Mouse (Mus musculus) megakaryocyte, adult 5-6 weeks (primary cell): Measurements from ENCODE around the gene Ppm1n. TPM values are rescaled to one million over a fixed set of nuclear protein-coding genes. Genes with fewer than 3 reads are reported as not detected.

Experiments
- ATAC-seq: 2 replicates; pipeline ENCODE4 v1.8.0; 2016; ENCODE audit warnings: mild to moderate bottlenecking, inconsistent platforms; ENCODE audit not compliant: poor library complexity, severe bottlenecking
- total RNA-seq, 2 experiments: library from RNA; stranded (forward) in 1 of 2; stranded (reverse) in 1 of 2; fragments of 153-499, 151-499 nt in 1 of 2; fragments of 221-1000, 200-1000 nt in 1 of 2; gene quantifications; 2 replicates each; pipeline versions ENCODE4 v1.2.3 to v1.2.4; 2015 to 2017

Gene Ppm1n
- total RNA-seq, 2 experiments from 2014 or later = not detected

GRCm38 (mm10) chr7:19290969-19291596 lies 11.2 kb upstream of the Ppm1n start:
- no peak for ATAC-seq

GRCm38 (mm10) chr7:19284763-19285162 lies 4.9 kb upstream of the Ppm1n start:
- ATAC-seq = peak; percentile 47; the same call in 1 of the 2 replicates

- no peak for ATAC-seq
Measured at GRCm38 (mm10) chr7:19283406-19283804, 3.5 kb upstream of the Ppm1n start.

DNA sequence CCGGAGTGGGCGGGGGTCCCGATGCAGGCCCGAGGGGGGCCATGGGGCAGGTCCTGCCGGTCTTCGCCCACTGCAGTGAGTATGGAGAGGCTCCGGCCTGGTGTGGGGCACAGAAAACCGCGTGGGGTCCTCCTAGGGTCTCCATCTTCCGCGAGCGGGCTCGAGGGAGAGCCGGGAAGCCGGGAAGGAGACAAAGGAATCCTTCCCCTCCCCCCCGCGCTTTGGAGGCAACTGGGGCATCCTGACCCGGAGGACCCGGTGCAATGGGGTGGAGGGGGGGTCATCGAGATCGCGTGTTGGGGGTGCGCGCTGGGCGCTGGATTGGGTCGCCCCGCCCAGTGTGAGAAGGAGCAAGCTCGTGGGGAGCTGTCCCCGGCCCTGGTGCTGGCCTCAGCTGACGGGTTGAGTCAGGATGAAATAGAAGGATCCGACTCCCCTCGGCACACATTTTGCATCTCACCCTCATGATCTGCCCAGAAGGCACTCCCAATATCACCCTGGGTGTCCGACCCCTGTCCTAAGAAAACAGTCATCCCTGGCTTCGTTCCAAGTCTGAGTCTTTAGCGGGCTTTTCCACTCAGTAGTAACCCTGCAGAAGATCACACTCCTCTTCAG lies 3.0 kb upstream of the Ppm1n start:
- ATAC-seq = peak; percentile 31; the same call in 1 of the 2 replicates

DNA sequence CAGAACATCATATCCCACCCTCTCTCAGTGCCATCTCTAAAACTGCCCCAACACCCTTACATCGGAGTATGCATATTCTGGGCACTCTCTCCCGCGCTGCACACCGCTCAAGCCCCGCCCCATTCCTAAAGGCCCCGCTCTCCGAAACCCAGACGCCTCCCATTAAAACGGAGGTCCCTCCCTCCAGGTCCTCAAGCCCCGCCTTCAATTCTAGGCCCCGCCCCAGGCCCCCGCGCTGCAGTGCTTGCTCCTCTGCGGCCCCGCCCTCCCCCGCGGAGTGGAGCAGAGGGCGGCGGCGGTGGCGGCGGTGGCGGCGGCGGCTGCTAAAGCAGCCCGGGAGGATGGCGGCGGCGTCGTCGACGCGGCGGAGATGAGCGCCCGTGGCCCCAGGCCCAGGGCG lies 2.5 kb upstream of the Ppm1n start, which contains the start of gene Rtn2:
Rtn2 (plus strand) TSS at position 240 of the 400 bp plus-strand sequence.
- ATAC-seq = peak; percentile 75

DNA sequence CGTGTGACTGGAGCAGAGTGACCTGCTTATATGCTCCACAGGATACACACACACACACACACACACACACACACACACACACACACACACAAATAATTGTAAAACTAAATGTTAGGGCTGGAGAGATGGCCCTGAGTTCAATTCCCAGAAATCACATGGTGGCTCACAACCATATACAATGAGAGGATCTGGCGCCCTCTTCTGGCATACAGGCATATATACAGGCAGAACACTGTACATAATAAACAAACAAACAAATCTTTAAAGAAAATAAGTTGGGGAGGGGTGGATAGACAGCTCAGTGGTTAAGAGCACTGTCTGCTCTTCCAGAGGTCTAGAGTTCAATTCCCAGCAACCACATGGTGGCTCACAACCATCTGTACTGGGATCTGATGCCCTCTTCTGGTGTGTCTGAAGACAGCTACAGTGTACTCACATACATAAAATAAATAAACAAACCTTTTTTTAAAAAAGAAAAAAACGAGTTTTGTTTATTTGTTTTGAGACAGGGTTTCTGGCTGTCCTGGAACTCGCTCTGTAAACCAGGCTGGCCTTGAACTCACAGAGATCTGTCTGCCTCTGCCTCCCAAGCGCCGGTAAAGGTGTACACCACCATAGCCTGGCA lies 1.9 kb upstream of the Ppm1n start:
- ATAC-seq = peak; percentile 37

DNA sequence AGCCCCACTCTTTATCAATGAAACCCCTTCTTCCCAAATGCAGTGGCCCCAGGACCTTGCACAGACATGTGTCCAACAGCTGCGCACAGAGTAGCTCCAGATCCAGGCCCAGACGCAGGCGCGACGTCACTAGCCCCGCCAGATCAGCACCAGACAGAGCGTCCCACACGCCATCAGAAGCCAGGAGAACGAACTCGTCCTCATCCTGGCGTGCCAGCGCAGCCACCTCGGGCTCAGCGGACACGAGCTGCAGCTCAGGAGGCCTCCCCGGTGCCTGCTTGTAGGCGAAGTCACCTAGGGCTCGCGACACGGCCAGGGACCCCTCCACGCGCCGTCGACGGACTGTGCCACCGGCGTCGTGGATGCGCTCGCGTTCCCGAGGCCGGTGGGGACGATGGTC lies 812 bp downstream of the Ppm1n start:
- ATAC-seq = no peak

DNA sequence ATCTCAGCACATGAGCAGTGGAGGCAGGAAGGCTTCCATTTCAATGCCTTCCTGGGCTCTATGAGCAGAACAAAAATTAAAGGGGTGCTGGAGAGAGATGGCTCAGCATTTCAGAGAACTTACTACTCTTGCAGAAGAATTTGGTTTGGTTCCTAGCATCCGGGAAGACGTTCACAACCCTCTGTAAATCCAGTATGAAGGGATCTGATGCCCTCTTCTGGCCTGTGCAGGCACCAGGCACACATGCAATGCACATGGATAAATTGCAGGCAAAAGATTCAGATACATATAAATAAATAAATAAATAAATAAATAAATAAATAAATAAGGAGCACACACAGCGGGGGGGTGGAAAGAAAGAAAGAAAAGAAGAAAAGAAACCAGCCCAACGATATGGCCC lies 3.6 kb downstream of the Ppm1n start:
- no peak for ATAC-seq

DNA sequence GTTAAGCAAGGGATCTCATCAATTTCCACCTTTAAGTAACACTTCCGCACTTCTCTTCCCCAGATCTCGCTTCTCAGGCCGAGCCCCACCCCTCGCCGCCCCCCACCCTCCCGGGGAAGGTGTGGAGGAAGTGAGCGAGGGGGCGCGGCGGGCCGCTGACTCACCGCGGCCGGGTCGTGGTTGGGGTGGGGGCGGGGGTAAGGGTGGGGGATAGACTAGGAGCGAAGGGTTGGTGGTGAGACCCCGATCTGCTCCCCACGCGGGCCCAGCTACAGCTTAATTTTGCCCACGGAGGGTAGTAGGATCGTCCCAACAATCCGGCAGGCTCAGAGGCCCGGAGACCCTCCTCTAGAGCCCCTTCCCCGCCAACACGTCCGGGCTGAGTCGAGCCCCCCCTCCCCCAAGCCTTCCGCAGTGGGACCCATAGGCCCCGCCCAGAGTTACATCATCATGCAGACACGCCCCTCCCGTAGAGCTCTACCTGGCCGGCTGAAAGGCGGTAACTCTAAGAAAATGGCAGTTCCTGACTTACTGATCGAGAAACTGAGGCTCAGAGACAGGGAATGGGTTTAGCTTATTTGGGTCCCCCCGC lies 7.6 kb downstream of the Ppm1n start:
- peak; percentile 55 for ATAC-seq

DNA sequence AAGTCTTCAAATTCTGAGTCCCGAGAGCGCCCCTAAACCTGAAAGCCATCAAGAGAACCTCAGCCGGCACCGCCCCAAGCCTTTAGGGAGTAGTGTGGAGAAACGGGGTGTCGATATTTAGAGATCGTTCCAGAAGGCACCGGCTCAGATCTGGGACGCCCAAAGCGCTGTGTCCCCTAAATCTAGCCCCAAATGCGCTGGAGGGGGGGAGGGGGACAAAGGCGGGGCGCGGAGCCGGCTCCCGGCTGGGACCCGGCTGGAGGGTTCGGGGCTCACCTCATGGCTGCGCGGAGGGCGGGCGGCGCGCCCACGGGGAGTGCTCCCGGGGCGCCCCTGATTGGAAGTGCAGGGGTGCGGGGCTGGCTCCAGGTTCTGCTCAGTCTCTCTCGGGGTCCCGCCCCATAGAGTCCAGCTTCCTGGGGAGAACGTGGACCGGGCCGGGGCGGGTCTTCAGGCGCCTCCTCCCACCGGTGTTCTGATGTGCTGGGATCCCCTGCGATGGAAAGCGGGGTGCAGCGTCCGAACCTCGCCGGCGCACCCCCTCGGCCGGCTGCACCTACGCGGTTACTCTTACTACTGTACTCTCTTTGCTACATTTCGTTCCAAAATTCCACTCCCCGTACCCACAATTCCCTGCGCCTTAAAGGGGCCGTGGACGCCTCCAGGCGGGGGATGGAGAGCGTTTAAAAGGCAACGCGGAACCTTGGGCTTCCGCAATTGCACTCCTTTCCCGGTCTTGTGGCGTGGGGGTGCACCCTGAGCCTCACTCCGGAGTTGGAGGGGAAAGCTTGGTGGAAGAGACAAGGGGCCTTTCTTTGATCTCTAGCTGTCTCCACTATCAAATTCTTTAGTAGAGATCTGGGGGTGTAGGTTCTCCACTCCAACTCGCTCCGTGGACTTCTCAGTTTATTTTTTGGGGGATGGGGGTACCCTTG lies 8.4 kb downstream of the Ppm1n start, which contains the start of gene Vasp:
Vasp (minus strand) TSS at position 580 of the 935 bp plus-strand sequence.
- peak; percentile 64 for ATAC-seq

- no peak for ATAC-seq
Measured at GRCm38 (mm10) chr7:19270509-19271237, 9.2 kb downstream of the Ppm1n start.

GRCm38 (mm10) chr7:19269721-19270441 lies 10.0 kb downstream of the Ppm1n start:
- peak; percentile 23 for ATAC-seq

DNA sequence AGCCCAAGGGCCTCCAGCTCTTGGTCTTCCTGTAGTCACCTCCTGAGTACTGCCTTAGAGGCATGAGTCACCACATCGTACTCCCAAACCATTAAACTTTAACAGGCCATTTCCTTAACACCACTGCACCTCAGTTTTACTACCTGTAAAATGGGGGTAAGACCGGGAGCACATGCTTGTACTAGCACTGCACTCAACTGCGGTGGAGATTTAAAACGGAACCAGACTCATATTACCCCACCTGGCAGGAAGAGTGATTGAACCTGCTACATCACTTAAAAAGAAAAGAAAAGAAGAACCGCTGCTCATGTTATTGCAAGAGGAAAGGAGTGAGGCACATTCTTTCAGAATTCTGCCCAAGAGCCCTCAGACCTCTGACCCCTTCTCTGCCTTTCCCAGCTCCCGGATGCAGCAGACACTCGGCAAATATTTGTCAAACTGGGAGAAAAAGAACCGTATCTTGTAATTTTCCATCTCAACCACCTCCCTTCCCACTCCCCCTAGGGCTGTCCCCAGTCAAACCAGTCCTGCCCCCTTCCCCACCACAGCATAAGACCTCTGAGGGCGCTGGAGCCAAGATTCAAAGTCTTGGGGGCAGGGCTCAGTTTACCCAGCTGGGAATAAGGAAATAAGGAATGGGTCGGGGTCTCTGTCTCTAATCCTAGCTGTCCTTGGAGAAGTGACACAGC lies 10.7 kb downstream of the Ppm1n start:
- no peak for ATAC-seq

DNA sequence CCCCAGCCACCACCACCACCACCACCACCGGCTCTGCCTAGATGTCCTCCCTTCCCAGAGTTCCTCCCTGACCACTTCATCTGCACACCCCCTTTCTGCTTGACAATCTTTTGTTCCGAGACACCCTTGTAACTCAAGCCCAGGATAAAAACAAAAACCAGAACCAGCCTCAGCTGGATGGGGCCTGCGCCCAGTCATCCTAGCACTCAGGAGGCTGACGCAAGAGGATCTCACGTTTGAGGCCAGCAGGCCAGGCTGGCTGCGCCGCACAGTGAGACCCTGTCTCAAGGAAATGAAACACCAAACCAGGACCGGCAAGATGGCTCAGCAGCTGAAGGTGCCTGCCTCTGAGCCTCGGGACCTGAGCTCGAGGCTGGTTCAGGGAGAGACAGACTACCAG lies 12.8 kb downstream of the Ppm1n start:
- ATAC-seq = peak; percentile 10; the same call in 1 of the 2 replicates

DNA sequence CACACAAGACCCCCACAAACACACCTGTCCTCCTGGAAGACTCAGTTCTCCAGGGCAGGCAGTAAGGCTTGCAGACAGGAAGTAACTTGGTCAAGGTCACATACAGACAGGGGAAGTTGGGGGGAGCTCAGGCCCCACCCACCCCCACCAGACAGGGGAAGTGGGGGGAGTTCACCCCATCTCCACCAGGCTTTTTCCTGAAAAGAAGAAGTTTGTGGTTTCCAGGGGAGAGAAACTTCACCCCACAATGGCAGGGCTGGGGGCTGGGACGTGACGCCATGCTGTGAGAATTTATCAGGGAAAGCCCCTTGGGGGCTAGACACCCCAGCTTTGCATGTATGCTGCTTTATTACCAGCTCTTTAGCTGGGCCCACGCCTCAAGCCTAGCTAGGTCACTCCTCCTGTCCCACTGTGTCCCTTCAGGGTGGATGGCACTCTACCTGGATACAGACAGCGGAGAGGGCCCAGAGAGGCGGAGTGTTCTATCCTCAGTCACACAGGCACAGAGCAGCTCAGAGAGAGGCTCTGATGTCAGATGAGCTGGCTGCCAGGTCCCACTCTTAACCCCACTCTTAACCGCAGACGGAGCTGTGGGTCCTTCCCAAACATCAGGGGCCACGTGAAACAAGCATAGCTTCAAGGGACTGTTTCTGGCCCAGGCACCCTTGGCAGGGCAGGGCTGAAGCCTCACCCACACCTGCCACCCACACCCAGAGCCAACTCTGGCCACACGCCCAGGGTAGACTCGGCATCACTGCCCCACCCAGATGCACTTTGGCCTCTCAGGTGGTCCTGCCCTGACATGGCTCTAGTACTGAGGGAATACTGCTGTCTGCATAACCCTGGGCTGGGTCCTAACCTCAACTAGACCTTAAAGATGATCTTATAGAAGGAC lies 13.7 kb downstream of the Ppm1n start:
- peak; percentile 78 for ATAC-seq

DNA sequence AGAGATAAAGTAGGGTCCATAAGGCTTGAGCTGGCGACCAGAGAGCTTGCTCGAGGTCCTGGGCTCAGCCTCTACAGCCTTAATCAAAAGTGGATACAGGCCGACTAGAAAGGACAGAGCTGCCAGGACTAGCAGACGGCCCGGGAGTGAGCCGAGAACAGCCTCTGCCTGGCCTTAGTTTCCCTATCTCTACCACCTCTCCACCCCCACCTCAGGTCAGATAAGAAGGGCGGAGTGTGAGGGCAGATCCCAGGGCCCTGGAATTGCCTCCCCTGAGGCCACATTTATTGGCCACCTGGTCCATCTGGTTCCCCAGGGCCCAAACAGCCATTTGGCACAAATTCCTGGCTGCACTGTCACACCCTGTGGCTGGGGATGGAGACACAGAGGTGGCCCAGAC lies 14.7 kb downstream of the Ppm1n start:
- ATAC-seq = no peak

- no peak for ATAC-seq
Measured at GRCm38 (mm10) chr7:19258336-19258735, 21.5 kb downstream of the Ppm1n start.
